Mouse (Mus musculus) cerebellum, adult 2 months (tissue): ENCODE results near the gene Gna13.

Experiments
- CTCF ChIP-seq: fragments of 200-500 bp; IDR thresholded peaks from 2 replicates; pipeline ENCODE4 v1.5.1; 2011; ENCODE audit warnings: low read depth, mild to moderate bottlenecking, control low read depth, low read length, moderate library complexity, borderline replicate concordance; ENCODE audit not compliant: insufficient read depth
- POLR2A ChIP-seq: fragments of 200-500 bp; IDR thresholded peaks from 2 replicates; pipeline ENCODE4 v1.6.1; 2011; ENCODE audit warnings: low read length, control low read depth, borderline replicate concordance; ENCODE audit not compliant: insufficient read depth

- TF ChIP-seq CTCF (peak; percentile 31; the same call in 1 of the 2 replicates), POLR2A (no peak)
These were observed 82.0 kb downstream of the Gna13 start for GRCm38 (mm10) chr11:109444600-109444999.
